Mouse (Mus musculus): ENCODE measurements around the gene Hira.

GRCm38 (mm10) chr16:18970837-18971236 is 94.0 kb downstream of the Hira start:
- TF ChIP-seq MAX (IDR thresholded peaks at IDR 0.05; ENCODE audit: low read depth) (no peak), E2F4 (IDR thresholded peaks at IDR 0.05; ENCODE audit: insufficient read depth) (no peak), SRF (IDR thresholded peaks at IDR 0.05; ENCODE audit: control insufficient read depth, insufficient read length, low read depth) (no peak), TCF12 (IDR thresholded peaks at IDR 0.05; ENCODE audit: insufficient read depth, poor library complexity, severe bottlenecking) (no peak), POLR2A (IDR thresholded peaks at IDR 0.05; ENCODE audit: insufficient read length, low read depth) (no peak), MYOD1 (IDR thresholded peaks at IDR 0.05; ENCODE audit: control insufficient read depth in 1 of 3, insufficient read length in 2 of 3, low read depth in 2 of 3) (no peak), POLR2AphosphoS2 (IDR thresholded peaks at IDR 0.05; ENCODE audit: insufficient read length, low read depth) (no peak), USF1 (IDR thresholded peaks at IDR 0.05; ENCODE audit: low read depth) (no peak), MYOG (IDR thresholded peaks at IDR 0.05; ENCODE audit: control insufficient read depth in 1 of 3, insufficient read depth in 1 of 3, insufficient read length in 2 of 3, low read depth in 2 of 3) (no peak), TCF3 (IDR thresholded peaks at IDR 0.05; ENCODE audit: insufficient read length, low read depth) (no peak)

Measured in myocyte (in vitro differentiated cells).